Mouse (Mus musculus): Measurements from ENCODE around the gene Slc8a2.

Gene Slc8a2

GRCm38 (mm10) chr7:16125829-16126228, 3.8 kb upstream of the Slc8a2 start:
- no peak for DNase-seq (ENCODE audit: low read depth)

GRCm38 (mm10) chr7:16128344-16128743, 1.3 kb upstream of the Slc8a2 start:
- DNase-seq (ENCODE audit: low read depth): no peak

GRCm38 (mm10) chr7:16128899-16129298, 727 bp upstream of the Slc8a2 start:
- no peak for DNase-seq (ENCODE audit: low read depth)

- DNase-seq (ENCODE audit: low read depth): no peak
These were observed 443 bp downstream of the Slc8a2 start for GRCm38 (mm10) chr7:16129846-16130691.

GRCm38 (mm10) chr7:16130956-16131634, 1.5 kb downstream of the Slc8a2 start:
- DNase-seq (ENCODE audit: low read depth): no peak

- no peak for DNase-seq (ENCODE audit: low read depth)
These were observed 2.5 kb downstream of the Slc8a2 start for GRCm38 (mm10) chr7:16132161-16132581.

GRCm38 (mm10) chr7:16132926-16133325, 3.3 kb downstream of the Slc8a2 start:
- no peak for DNase-seq (ENCODE audit: low read depth)

- no peak for DNase-seq (ENCODE audit: low read depth)
These were observed 4.1 kb downstream of the Slc8a2 start for GRCm38 (mm10) chr7:16133691-16134090.

GRCm38 (mm10) chr7:16134951-16135392, 5.3 kb downstream of the Slc8a2 start:
- DNase-seq (ENCODE audit: low read depth): no peak

- no peak for DNase-seq (ENCODE audit: low read depth)
These were observed 17.1 kb downstream of the Slc8a2 start for GRCm38 (mm10) chr7:16146489-16147410.

- DNase-seq (ENCODE audit: low read depth): peak; percentile 74
These were observed 18.0 kb downstream of the Slc8a2 start for GRCm38 (mm10) chr7:16147643-16148042.

- peak; percentile 27 for DNase-seq (ENCODE audit: low read depth)
These were observed 19.6 kb downstream of the Slc8a2 start for GRCm38 (mm10) chr7:16149241-16149640.

- DNase-seq (ENCODE audit: low read depth): no peak
These were observed 20.8 kb downstream of the Slc8a2 start for GRCm38 (mm10) chr7:16150191-16151145.

- DNase-seq (ENCODE audit: low read depth): peak; percentile 77
These were observed 23.9 kb downstream of the Slc8a2 start for GRCm38 (mm10) chr7:16153522-16153921.

- DNase-seq (ENCODE audit: low read depth): peak; percentile 85
These were observed 25.7 kb downstream of the Slc8a2 start for GRCm38 (mm10) chr7:16155132-16155872.

GRCm38 (mm10) chr7:16156105-16156714, 26.6 kb downstream of the Slc8a2 start:
- no peak for DNase-seq (ENCODE audit: low read depth)

- DNase-seq (ENCODE audit: low read depth): no peak
These were observed 29.1 kb downstream of the Slc8a2 start for GRCm38 (mm10) chr7:16158735-16159134.

- DNase-seq (ENCODE audit: low read depth): peak; percentile 33
These were observed 31.1 kb downstream of the Slc8a2 start for GRCm38 (mm10) chr7:16160702-16161101.

- no peak for DNase-seq (ENCODE audit: low read depth)
These were observed 31.7 kb downstream of the Slc8a2 start for GRCm38 (mm10) chr7:16161302-16161701.

- DNase-seq (ENCODE audit: low read depth): no peak
These were observed 32.4 kb downstream of the Slc8a2 start for GRCm38 (mm10) chr7:16162036-16162435.

Data from NIH3T3 (cell line).